Mouse (Mus musculus) splenic B cell, adult 2 months (primary cell): Measurements from ENCODE around the gene Marveld3.
A peak's percentile ranks its signal among the peaks of the same experiment; 100 is the strongest.

Experiments
- DNase-seq: peaks from one replicate; pipeline ENCODE4 v3.0.0-alpha.2; 2011; ENCODE audit warnings: low read depth, low spot score
- H3K27me3 ChIP-seq: 2 replicates; pipeline ENCODE4 v1.6.1; 2012; ENCODE audit warnings: mild to moderate bottlenecking, low read length, moderate library complexity, mixed read lengths; ENCODE audit not compliant: control insufficient read depth, poor library complexity, insufficient read depth, severe bottlenecking
- H3K36me3 ChIP-seq: 2 replicates; pipeline ENCODE4 v1.6.1; 2012; ENCODE audit warnings: mild to moderate bottlenecking, low read length, moderate library complexity, mixed read lengths; ENCODE audit not compliant: control insufficient read depth, poor library complexity, insufficient read depth, severe bottlenecking

The Marveld3 gene

GRCm38 (mm10) chr8:109948285-109948564 is 13.8 kb downstream of the Marveld3 start:
- H3K36me3 ChIP-seq: no peaks in the 10 kb centered on the region
- no peaks in the 10 kb centered on the region for H3K27me3 ChIP-seq
- no peak for DNase-seq

- H3K36me3 ChIP-seq: no peaks in the 10 kb centered on the region
- no peaks in the 10 kb centered on the region for H3K27me3 ChIP-seq
- DNase-seq: peak; percentile 51
Measured at GRCm38 (mm10) chr8:109947447-109948284, 14.3 kb downstream of the Marveld3 start.

GRCm38 (mm10) chr8:109946272-109946671 is 15.7 kb downstream of the Marveld3 start:
- no peaks in the 10 kb centered on the region for H3K27me3 ChIP-seq
- 0 out of 2 replicates have a peak, but pooled peaks cover 4% of the 10 kb centered on the region for H3K36me3 ChIP-seq
- DNase-seq: no peak

GRCm38 (mm10) chr8:109945694-109946093 is 16.3 kb downstream of the Marveld3 start:
- no peak for DNase-seq
- H3K36me3 ChIP-seq: 0 out of 2 replicates have a peak, but pooled peaks cover 4% of the 10 kb centered on the region
- H3K27me3 ChIP-seq: no peaks in the 10 kb centered on the region

- Histone ChIP-seq H3K27me3 (no peaks in the 10 kb centered on the region), H3K36me3 (0 out of 2 replicates have a peak, but pooled peaks cover 4% of the 10 kb centered on the region)
- DNase-seq: no peak
Measured at GRCm38 (mm10) chr8:109945153-109945632, 16.8 kb downstream of the Marveld3 start.

- Histone ChIP-seq H3K36me3 (peaks cover 9% of the 10 kb centered on the region; the same call in 1 of the 2 replicates), H3K27me3 (no peaks in the 10 kb centered on the region)
- no peak for DNase-seq
Measured at GRCm38 (mm10) chr8:109941606-109942360, 20.2 kb downstream of the Marveld3 start.

- Histone ChIP-seq H3K36me3 (no peaks in the 10 kb centered on the region), H3K27me3 (no peaks in the 10 kb centered on the region)
- no peak for DNase-seq
Measured at GRCm38 (mm10) chr8:109920406-109921390, 41.3 kb downstream of the Marveld3 start.

GRCm38 (mm10) chr8:109917277-109917676 is 44.7 kb downstream of the Marveld3 start:
- Histone ChIP-seq H3K27me3 (no peaks in the 10 kb centered on the region), H3K36me3 (peaks cover 5% of the 10 kb centered on the region; the same call in 1 of the 2 replicates)
- peak; percentile 84 for DNase-seq

- no peaks in the 10 kb centered on the region for H3K27me3 ChIP-seq
- no peaks in the 10 kb centered on the region for H3K36me3 ChIP-seq
- no peak for DNase-seq
Measured at GRCm38 (mm10) chr8:109907376-109907775, 54.6 kb downstream of the Marveld3 start.

GRCm38 (mm10) chr8:109906907-109907306 is 55.1 kb downstream of the Marveld3 start:
- DNase-seq: no peak
- H3K27me3 ChIP-seq: no peaks in the 10 kb centered on the region

GRCm38 (mm10) chr8:109904928-109905668 is 56.9 kb downstream of the Marveld3 start:
- no peaks in the 10 kb centered on the region for H3K36me3 ChIP-seq
- no peaks in the 10 kb centered on the region for H3K27me3 ChIP-seq
- DNase-seq: no peak

More at GRCm38 (mm10) chr8:109906907-109907306, 55.1 kb downstream of the Marveld3 start:
- no peaks in the 10 kb centered on the region for H3K36me3 ChIP-seq

GRCm38 (mm10) chr8:109903909-109904469 is 58.0 kb downstream of the Marveld3 start:
- H3K36me3 ChIP-seq: no peaks in the 10 kb centered on the region
- no peaks in the 10 kb centered on the region for H3K27me3 ChIP-seq
- DNase-seq: no peak

- DNase-seq: no peak
- Histone ChIP-seq H3K36me3 (no peaks in the 10 kb centered on the region), H3K27me3 (no peaks in the 10 kb centered on the region)
Measured at GRCm38 (mm10) chr8:109902379-109902778, 59.6 kb downstream of the Marveld3 start.
